Mouse (Mus musculus) left cerebral cortex, adult 11 months (tissue): ENCODE results near the gene Gm34302.
"Not testable (repeated sequence)": the region's sequence is repeated elsewhere in the genome, so short reads cannot be mapped to it uniquely, and the experiment has no call there.

Source experiments
- DNase-seq: peaks from one replicate; pipeline ENCODE4 v3.0.0; 2022; ENCODE audit warnings: low spot score

Gene Gm34302

DNA sequence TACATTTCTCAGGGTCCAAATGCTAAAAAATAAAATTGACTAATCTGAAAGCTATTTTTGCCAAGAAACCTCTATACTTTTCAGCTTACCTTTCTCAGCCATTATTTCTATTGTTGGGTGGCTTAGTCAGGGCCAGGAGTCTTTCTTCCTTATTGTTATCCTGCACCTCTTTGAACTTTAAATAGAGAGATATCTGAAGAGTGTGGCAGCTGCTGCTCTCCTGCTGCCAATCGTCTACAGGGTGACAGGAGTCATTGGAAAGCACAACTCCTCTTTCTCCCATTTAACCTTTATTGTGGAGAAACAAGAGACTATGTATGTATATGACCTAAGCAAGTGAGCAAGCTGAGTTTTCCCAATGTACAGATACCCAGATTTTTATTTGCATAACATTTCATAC is at the start of gene Gm34302:
Gm34302 (minus strand) TSS at position 154 of the 400 bp plus-strand sequence.
- no peak for DNase-seq

DNA sequence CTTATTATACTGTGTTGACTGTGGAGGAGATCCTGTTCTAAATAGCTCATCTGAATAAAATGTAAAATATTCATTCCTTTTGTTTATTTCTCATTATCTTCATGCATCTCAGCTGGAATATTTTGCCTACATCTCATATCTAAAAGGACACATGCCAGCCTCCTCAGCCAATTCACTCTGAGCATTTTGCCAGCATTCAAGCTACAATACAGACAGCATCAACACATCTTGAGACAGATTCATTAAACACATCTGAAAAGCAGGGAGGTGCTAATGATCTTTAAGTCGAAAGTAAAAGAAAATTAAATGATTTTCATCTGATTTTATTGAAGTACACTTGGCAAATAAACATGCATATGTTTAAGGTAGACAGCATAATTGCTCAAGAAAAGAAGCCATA is 48.2 kb upstream of the Gm34302 start:
- no peak for DNase-seq

DNA sequence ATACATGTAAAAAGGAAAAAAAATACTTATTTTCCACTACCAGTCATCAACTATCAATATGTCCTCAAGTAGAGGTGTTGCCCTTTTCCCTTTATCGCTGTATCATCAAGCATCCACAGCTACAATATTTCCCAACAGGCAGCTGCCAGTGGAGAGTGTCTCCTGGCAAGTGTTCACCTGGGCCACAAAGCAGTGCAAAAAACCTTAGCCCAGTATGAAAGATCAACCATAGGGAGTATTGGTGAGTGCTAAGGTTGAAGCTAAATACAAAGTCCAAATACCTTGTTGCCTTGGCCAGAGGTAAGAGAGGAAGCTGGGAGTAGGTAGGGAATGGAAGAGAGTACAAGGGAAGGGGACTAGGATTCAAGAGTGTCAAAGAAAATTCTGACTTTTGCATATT is 34.0 kb upstream of the Gm34302 start:
- no peak for DNase-seq

DNA sequence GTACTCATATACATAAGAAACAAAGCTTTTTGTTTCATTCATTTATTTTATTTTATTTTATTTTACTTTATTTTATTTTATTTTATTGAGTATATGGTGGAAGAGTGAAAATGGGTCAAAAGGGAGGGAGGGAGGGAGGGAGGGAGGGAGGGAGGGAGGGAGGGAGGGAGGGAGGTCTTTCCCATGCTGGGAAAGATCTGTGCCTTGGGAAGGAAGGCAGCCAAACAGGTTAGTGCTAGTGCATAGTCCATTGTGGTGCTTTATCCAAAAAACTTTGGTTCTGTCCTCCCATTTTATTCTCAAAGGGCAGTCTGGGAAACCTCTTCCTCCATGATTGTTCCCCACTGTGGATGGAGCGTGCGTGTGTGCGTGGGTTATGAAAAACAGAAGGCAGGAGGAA is 32.6 kb upstream of the Gm34302 start:
- DNase-seq, result not testable (repeated sequence)

- DNase-seq, result no peak
Observed at GRCm38 (mm10) chr3:63511316-63511715, 27.6 kb upstream of the Gm34302 start.

DNA sequence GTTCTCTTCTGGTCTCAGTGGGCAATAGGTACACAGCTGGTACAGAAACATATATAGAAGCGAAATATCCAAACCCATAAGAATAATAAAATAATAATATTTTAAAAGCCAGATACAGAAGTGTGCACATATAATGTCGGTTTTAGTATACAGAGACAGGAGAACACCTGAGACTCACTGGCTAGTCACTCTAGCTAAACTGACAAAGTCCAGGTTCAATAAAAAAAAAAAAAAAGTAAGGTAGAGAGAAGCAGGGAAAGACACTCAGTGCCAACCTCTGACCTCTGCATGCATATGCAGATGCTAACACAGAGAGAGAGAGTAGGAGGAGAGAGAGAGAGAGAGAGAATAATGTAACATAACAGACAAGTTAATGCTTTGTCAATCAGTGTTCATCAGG is 25.8 kb upstream of the Gm34302 start:
- no peak for DNase-seq

DNA sequence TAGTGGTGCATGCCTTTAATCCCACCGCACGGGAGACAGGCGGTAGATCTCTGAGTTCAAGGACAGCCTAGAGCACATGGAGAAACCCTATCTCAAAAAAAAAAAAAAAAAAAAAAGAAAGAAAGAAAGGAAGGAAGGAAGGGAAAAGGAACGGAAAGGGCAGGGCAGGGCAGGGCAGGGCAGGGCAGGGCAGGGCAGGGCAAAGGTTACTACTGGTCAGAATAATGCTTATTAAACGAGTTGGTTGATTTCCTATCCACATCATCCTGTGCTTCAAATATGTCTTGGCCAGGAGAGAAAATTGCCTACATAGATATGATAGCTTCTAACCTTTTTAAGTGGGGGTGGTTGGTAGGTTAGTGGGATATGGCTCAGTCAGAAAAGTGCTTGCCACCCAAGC is 25.2 kb upstream of the Gm34302 start:
- no peak for DNase-seq

DNA sequence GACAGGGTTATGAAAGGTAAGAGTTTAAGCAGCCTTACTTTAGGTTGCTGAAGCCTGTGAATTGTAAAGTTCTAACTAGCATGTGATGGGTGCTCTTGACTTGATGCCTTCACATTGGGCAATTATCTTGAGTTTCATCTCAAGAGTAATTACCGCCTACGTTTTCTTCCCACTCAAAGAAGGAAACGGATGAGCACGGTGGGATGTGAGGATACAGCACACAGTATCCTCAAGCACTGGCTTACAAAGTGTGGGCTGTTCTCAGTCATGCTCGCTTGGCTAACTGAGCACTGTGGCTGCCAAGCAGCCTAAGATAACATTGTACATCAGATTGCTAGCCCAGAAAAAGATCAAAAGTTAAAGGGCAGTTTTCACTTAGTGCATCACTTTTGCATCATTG is 20.8 kb upstream of the Gm34302 start:
- DNase-seq, result peak; percentile 9

GRCm38 (mm10) chr3:63494625-63495382 is 11.1 kb upstream of the Gm34302 start:
- no peak for DNase-seq

DNA sequence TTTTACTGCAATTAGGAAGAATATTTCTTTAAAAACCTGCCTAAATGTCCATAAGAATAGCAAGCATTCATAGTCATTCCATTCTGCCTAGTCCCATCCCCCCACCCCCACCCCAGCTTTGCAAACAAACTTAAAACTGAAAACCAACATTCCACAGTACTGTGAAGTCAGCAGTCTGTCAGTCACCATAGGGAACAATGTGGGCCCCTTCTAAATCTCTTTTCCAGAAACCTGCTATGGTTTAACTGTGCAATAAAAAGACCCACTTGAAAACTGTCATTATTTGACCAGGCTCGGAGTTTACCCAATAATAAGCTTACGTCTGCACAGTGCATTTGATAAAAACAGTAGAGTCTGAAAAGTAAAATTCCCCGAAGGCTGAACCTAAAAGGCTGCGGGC is 9.9 kb upstream of the Gm34302 start:
- no peak for DNase-seq

DNA sequence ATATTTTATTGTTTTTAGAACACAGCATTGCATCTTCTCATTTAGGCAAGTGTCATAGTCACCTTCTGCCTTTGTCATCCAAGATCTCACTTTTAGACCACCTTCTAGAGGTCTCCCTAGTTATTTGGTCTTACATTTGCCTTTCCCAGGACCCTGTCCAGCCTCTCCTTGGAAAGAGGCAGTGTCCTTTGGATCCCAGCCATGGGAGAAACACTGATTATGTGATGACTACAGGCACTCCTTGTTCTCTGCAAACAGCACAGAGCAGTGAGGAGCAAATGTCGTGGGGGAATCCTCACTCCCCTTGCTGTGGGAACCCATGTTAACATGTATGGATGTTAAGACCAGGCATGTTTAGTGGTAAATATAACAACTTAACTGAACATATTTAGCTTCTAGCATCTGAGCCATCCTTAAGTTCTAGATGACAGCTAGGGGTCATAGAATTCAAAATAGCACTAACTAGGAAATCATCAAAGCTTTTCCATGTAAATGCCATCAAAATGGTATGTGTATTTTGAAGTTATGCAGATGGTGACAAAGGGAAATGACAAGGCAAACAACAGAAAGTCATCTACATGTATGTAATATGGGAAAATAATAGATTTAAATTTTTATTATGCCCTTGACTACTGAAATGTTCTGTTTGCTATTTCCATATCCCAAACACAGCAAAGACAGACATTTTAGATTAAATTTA is 43.1 kb downstream of the Gm34302 start:
- DNase-seq, result no peak

- DNase-seq, result no peak
Observed at GRCm38 (mm10) chr3:63439738-63440137, 43.9 kb downstream of the Gm34302 start.

DNA sequence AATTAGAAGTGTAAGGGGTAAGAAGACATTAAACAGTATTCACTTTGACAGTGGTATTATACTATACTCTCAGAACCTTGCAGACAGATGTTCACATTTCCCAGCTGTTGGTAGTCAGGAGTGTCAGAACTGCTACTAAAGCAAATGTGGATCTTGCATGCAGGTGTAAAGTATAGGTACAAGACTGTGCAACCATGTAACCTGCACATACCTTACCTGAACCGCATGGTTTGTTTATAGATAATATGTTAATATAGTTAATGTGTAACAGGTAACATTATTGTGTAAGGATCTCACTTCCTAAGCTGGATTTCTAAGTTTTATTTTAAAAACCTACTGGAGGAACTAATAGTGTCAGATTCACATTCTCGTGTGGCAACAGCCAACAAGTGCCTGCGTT is 44.8 kb downstream of the Gm34302 start:
- DNase-seq, result no peak
